Mouse (Mus musculus) cerebellum, postnatal 36 days (tissue): ENCODE measurements around the gene Gm21870.
"Not testable (repeated sequence)": the region's sequence is repeated elsewhere in the genome, so short reads cannot be mapped to it uniquely, and the experiment has no call there.

ENCODE experiments used
- DNase-seq, 2 experiments: peaks; one replicate each; pipeline ENCODE4 v3.0.0; 2021 to 2022; ENCODE audit warnings: mixed read lengths in 2 of 2

The Gm21870 gene

GRCm38 (mm10) chrX:33986716-33987115, at the start of gene Gm21870:
Gm21870 (minus strand) TSS chrX:33986816.
- DNase-seq, result not testable (repeated sequence)

GRCm38 (mm10) chrX:33956440-33956839, 30.2 kb downstream of the Gm21870 start, which contains the start of gene Btbd35f6:
Btbd35f6 (minus strand) TSS chrX:33956540.
- DNase-seq, result not testable (repeated sequence)
